Mouse (Mus musculus): ENCODE results near the gene Rgs6. TPM values are rescaled to one million over a fixed set of nuclear protein-coding genes. Genes with fewer than 3 reads are reported as not detected.
A peak's percentile ranks its signal among the peaks of the same experiment; 100 is the strongest.

The Rgs6 gene
- polyA plus RNA-seq, 1 experiment from 2014 or later: 7.4 TPM

DNA sequence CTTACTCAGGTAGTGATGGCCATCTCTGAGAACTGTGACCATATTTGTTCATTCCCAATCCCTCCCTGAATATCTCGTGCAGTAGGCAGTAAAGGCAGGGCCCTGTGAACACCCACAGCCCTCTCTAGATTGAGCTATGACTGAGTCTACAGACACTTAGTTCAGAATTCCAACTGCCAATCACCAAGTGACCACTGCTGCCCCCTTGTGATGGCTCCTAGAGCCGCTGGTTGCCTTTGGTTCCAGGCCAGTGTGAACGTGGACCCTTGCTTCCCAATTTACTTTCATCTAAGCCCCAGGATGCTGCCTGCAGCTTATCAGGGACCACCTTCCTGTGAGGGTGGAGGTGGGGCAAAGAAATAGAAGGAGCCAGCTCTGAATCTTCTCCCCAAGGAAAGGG is 438.9 kb downstream of the Rgs6 start:
- Histone ChIP-seq H3K4me1 (ENCODE audit: control insufficient read depth, insufficient read depth, low read length) (no peaks in the 10 kb centered on the region), H3K27me3 (ENCODE audit: control insufficient read depth, insufficient read depth, low read length) (no peaks in the 10 kb centered on the region), H3K4me2 (ENCODE audit: low read depth, low read length) (no peak overlapping the region), H3K36me3 (ENCODE audit: control insufficient read depth, insufficient read depth, low read length) (no peaks in the 10 kb centered on the region), H3K27ac (ENCODE audit: low read depth, low read length) (no peak overlapping the region), H3K9ac (replicated peaks; ENCODE audit: low read depth, low read length) (no peak overlapping the region), H3K9me3 (ENCODE audit: control insufficient read depth, low read length) (no peaks in the 10 kb centered on the region), H3K4me3 (ENCODE audit: low read depth, low read length) (no peak overlapping the region)
- no peak for ATAC-seq (ENCODE audit: low read depth)
- WGBS: 40% methylated on average over 3 of the region's 3 CpGs

GRCm38 (mm10) chr12:83033171-83033835 is 445.2 kb downstream of the Rgs6 start:
- H3K4me1 ChIP-seq (ENCODE audit: control insufficient read depth, insufficient read depth, low read length): peaks cover 7% of the 10 kb centered on the region; the same call in 1 of the 2 replicates
- no peaks in the 10 kb centered on the region for H3K36me3 ChIP-seq (ENCODE audit: control insufficient read depth, insufficient read depth, low read length)
- no peak overlapping the region for H3K9ac ChIP-seq (replicated peaks; ENCODE audit: low read depth, low read length)
- ATAC-seq (ENCODE audit: low read depth): no peak
- H3K9me3 ChIP-seq (ENCODE audit: control insufficient read depth, low read length): no peaks in the 10 kb centered on the region
- H3K27ac ChIP-seq (ENCODE audit: low read depth, low read length): peak overlapping the region; percentile 44; the same call in 1 of the 2 replicates
- 55% methylated on average over 7 of the region's 7 CpGs for WGBS
- no peak overlapping the region for H3K4me3 ChIP-seq (ENCODE audit: low read depth, low read length)
- no peak overlapping the region for H3K4me2 ChIP-seq (ENCODE audit: low read depth, low read length)
- no peaks in the 10 kb centered on the region for H3K27me3 ChIP-seq (ENCODE audit: control insufficient read depth, insufficient read depth, low read length)

DNA sequence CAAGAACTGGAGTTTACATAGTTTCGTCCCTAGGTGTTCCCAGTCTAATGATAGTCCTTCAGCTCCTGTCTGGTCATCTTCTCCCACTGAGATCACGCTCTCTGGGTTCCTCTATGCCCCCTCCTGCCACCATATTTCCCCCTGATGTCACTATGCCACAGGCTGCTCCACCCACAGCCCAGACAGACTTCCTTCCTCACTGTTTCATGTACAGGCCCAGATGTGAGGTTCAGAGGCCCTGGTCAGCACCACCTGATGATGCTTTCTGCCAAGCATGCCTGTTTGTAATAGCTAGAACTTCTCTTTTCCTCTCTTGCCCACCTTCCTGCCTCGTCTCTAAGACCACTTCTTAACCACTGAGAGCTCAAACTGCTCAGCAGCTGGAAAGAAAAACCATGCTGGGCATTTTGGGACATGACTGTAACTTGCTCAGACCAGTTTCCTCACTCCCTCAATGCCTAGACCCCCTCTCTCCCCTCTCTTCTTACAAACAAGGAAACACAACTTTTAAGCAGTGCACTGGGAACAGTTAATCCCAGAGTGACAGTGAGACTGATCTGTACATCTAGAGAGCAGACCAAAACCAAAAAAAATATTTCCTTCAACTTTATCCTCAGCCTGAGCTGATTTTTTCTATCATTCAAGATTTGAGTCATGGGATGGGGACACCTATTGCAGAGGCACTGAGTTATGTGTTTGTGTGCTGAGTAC is 446.9 kb downstream of the Rgs6 start:
- Histone ChIP-seq H3K27me3 (ENCODE audit: control insufficient read depth, insufficient read depth, low read length) (no peaks in the 10 kb centered on the region), H3K9ac (replicated peaks; ENCODE audit: low read depth, low read length) (no peak overlapping the region), H3K4me3 (ENCODE audit: low read depth, low read length) (no peak overlapping the region), H3K4me2 (ENCODE audit: low read depth, low read length) (no peak overlapping the region), H3K36me3 (ENCODE audit: control insufficient read depth, insufficient read depth, low read length) (no peaks in the 10 kb centered on the region), H3K27ac (ENCODE audit: low read depth, low read length) (no peak overlapping the region), H3K4me1 (ENCODE audit: control insufficient read depth, insufficient read depth, low read length) (peaks cover 11% of the 10 kb centered on the region; the same call in 1 of the 2 replicates), H3K9me3 (ENCODE audit: control insufficient read depth, low read length) (no peaks in the 10 kb centered on the region)
- 90% methylated on average over 3 of the region's 3 CpGs for WGBS
- ATAC-seq (ENCODE audit: low read depth): no peak

GRCm38 (mm10) chr12:83037798-83038560 is 449.9 kb downstream of the Rgs6 start:
- ATAC-seq (ENCODE audit: low read depth): peak; percentile 58; the same call in 1 of the 2 replicates
- Histone ChIP-seq H3K27me3 (ENCODE audit: control insufficient read depth, insufficient read depth, low read length) (no peaks in the 10 kb centered on the region), H3K4me3 (ENCODE audit: low read depth, low read length) (no peak overlapping the region), H3K27ac (ENCODE audit: low read depth, low read length) (peak overlapping the region; percentile 58), H3K36me3 (ENCODE audit: control insufficient read depth, insufficient read depth, low read length) (no peaks in the 10 kb centered on the region), H3K4me2 (ENCODE audit: low read depth, low read length) (no peak overlapping the region), H3K9me3 (ENCODE audit: control insufficient read depth, low read length) (no peaks in the 10 kb centered on the region), H3K4me1 (ENCODE audit: control insufficient read depth, insufficient read depth, low read length) (peaks cover 13% of the 10 kb centered on the region; the same call in 1 of the 2 replicates), H3K9ac (replicated peaks; ENCODE audit: low read depth, low read length) (no peak overlapping the region)
- 52% methylated on average over 25 of the region's 25 CpGs for WGBS

DNA sequence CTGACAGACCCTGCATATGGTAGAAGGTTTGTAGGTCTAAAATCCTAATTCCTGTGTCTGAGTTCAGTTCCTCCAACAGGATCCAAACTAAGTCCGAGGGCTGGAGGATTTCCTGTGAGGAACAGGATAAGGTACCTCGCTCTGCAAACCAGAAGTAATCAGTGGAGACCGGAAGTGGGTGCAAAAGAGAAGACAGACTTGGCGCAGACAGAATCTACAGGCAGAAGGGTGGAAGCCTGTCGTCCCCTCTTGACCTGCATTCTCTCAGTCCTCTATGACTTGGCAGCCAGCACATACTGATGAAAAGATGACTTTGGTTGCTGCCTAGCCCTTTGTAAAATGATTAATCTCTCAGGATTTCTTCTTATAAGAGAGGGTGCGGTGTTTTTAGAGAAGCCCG is 450.7 kb downstream of the Rgs6 start:
- Histone ChIP-seq H3K4me3 (ENCODE audit: low read depth, low read length) (no peak overlapping the region), H3K36me3 (ENCODE audit: control insufficient read depth, insufficient read depth, low read length) (no peaks in the 10 kb centered on the region), H3K9ac (replicated peaks; ENCODE audit: low read depth, low read length) (no peak overlapping the region), H3K9me3 (ENCODE audit: control insufficient read depth, low read length) (no peaks in the 10 kb centered on the region), H3K4me1 (ENCODE audit: control insufficient read depth, insufficient read depth, low read length) (peaks cover 10% of the 10 kb centered on the region), H3K27ac (ENCODE audit: low read depth, low read length) (peak overlapping the region; percentile 58), H3K27me3 (ENCODE audit: control insufficient read depth, insufficient read depth, low read length) (no peaks in the 10 kb centered on the region), H3K4me2 (ENCODE audit: low read depth, low read length) (no peak overlapping the region)
- no peak for ATAC-seq (ENCODE audit: low read depth)
- 65% methylated on average over 7 of the region's 7 CpGs for WGBS

- H3K27me3 ChIP-seq (ENCODE audit: control insufficient read depth, insufficient read depth, low read length): no peaks in the 10 kb centered on the region
- WGBS: 51% methylated on average over 3 of the region's 3 CpGs
- H3K9ac ChIP-seq (replicated peaks; ENCODE audit: low read depth, low read length): no peak overlapping the region
- no peaks in the 10 kb centered on the region for H3K36me3 ChIP-seq (ENCODE audit: control insufficient read depth, insufficient read depth, low read length)
- no peak overlapping the region for H3K4me2 ChIP-seq (ENCODE audit: low read depth, low read length)
- no peak for ATAC-seq (ENCODE audit: low read depth)
- H3K27ac ChIP-seq (ENCODE audit: low read depth, low read length): 0 out of 2 replicates have a peak overlapping the region, but pooled peaks have one; percentile 44
- H3K4me3 ChIP-seq (ENCODE audit: low read depth, low read length): no peak overlapping the region
- peaks cover 21% of the 10 kb centered on the region for H3K4me1 ChIP-seq (ENCODE audit: control insufficient read depth, insufficient read depth, low read length)
- H3K9me3 ChIP-seq (ENCODE audit: control insufficient read depth, low read length): no peaks in the 10 kb centered on the region
These were observed 451.8 kb downstream of the Rgs6 start for GRCm38 (mm10) chr12:83039859-83040258.

- WGBS: 31% methylated on average over 6 of the region's 6 CpGs
- peak overlapping the region; percentile 14; the same call in 1 of the 2 replicates for H3K4me2 ChIP-seq (ENCODE audit: low read depth, low read length)
- peak; percentile 62 for ATAC-seq (ENCODE audit: low read depth)
- H3K4me3 ChIP-seq (ENCODE audit: low read depth, low read length): no peak overlapping the region
- peak overlapping the region; percentile 74 for H3K27ac ChIP-seq (ENCODE audit: low read depth, low read length)
- H3K4me1 ChIP-seq (ENCODE audit: control insufficient read depth, insufficient read depth, low read length): peaks cover 20% of the 10 kb centered on the region
- no peaks in the 10 kb centered on the region for H3K9me3 ChIP-seq (ENCODE audit: control insufficient read depth, low read length)
- H3K9ac ChIP-seq (replicated peaks; ENCODE audit: low read depth, low read length): no peak overlapping the region
- no peaks in the 10 kb centered on the region for H3K36me3 ChIP-seq (ENCODE audit: control insufficient read depth, insufficient read depth, low read length)
- H3K27me3 ChIP-seq (ENCODE audit: control insufficient read depth, insufficient read depth, low read length): no peaks in the 10 kb centered on the region
These were observed 456.0 kb downstream of the Rgs6 start for GRCm38 (mm10) chr12:83043980-83044620.

- H3K36me3 ChIP-seq (ENCODE audit: control insufficient read depth, insufficient read depth, low read length): no peaks in the 10 kb centered on the region
- ATAC-seq (ENCODE audit: low read depth): peak; percentile 86
- WGBS: 5% methylated on average over 4 of the region's 4 CpGs
- H3K4me2 ChIP-seq (ENCODE audit: low read depth, low read length): peak overlapping the region; percentile 27; the same call in 1 of the 2 replicates
- peak overlapping the region; percentile 75 for H3K27ac ChIP-seq (ENCODE audit: low read depth, low read length)
- no peak overlapping the region for H3K4me3 ChIP-seq (ENCODE audit: low read depth, low read length)
- H3K4me1 ChIP-seq (ENCODE audit: control insufficient read depth, insufficient read depth, low read length): peaks cover 20% of the 10 kb centered on the region
- no peaks in the 10 kb centered on the region for H3K27me3 ChIP-seq (ENCODE audit: control insufficient read depth, insufficient read depth, low read length)
- no peak overlapping the region for H3K9ac ChIP-seq (replicated peaks; ENCODE audit: low read depth, low read length)
- H3K9me3 ChIP-seq (ENCODE audit: control insufficient read depth, low read length): no peaks in the 10 kb centered on the region
These were observed 456.5 kb downstream of the Rgs6 start for GRCm38 (mm10) chr12:83044621-83044990.

Data from neural tube, embryonic 14.5 days (tissue).